Mouse (Mus musculus): ENCODE measurements at regions not wholly inside any gene's neighbourhood (a gene's known extent, or its start where the extent isn't known, plus 50 kb on each side); places are given as distances from the start of the nearest gene placed in this dataset.

DNA sequence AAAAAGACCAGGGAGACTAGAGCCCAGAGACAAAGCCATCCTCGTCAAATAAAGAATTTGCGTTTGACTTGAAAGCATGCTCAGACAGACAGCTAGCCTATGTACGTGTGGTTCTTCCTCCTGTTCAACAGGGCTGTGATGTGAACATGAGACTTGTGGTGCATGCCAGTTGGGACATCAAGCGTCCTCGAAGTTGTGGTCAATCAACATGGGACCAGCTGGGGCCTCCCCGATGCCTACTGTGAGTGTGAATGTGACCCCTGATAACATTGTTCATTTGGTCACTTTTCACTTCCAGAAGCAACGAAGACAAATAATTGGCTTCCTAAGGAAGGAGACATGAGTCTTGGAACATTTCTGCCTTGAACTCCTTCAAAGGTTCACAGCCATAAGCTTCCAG, 79.8 kb upstream of the Kdr start:
- TF ChIP-seq CTCF (IDR thresholded peaks at IDR 0.05; ENCODE audit: borderline replicate concordance, extremely low read depth, insufficient read depth, insufficient read length) (no peak), POLR2A (IDR thresholded peaks at IDR 0.05; ENCODE audit: borderline replicate concordance, extremely low read depth, insufficient read depth, insufficient read length, poor library complexity, severe bottlenecking) (no peak)
